Mouse (Mus musculus): Measurements from ENCODE around the gene Vsig2.

The Vsig2 gene

DNA sequence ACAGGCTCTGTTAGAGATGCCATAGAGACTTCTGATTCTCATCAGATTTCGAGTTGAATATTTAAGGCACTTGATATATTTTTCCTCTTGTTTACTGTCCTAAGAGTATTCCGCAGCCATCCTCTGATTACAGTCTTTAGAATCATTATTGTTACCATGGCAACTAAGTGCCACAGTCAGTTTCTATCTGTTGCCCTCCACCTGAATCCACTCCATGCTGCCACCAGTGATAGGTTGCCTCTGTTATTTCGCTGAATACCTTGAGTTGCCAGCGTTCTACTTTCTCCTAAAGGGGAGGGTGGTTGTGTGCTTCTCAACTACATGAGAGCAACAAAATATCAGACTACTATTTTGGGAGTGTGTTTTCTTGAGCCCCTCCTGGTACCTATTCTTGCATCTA lies 47.7 kb downstream of the Vsig2 start:
- H3K27me3 ChIP-seq (ENCODE audit: insufficient read depth, low read length) = no peaks in the 10 kb centered on the region
- no peaks in the 10 kb centered on the region for H3K9me3 ChIP-seq (ENCODE audit: low read length)
- H3K36me3 ChIP-seq (ENCODE audit: insufficient read depth, low read length) = no peaks in the 10 kb centered on the region
- H3K4me1 ChIP-seq (replicated peaks; ENCODE audit: low read depth, low read length) = no peaks in the 10 kb centered on the region
- no peak for TF ChIP-seq NANOG (IDR thresholded peaks at IDR 0.05; ENCODE audit: borderline replicate concordance, low read length)
- no peak overlapping the region for H3K4me3 ChIP-seq (replicated peaks; ENCODE audit: low read length)

- Histone ChIP-seq H3K9me3 (ENCODE audit: low read length) (no peaks in the 10 kb centered on the region), H3K4me3 (replicated peaks; ENCODE audit: low read length) (no peak overlapping the region), H3K36me3 (ENCODE audit: insufficient read depth, low read length) (no peaks in the 10 kb centered on the region), H3K4me1 (replicated peaks; ENCODE audit: low read depth, low read length) (no peaks in the 10 kb centered on the region), H3K27me3 (ENCODE audit: insufficient read depth, low read length) (peaks cover 5% of the 10 kb centered on the region; the same call in 1 of the 2 replicates)
- TF ChIP-seq CTCF (conservative IDR thresholded peaks at IDR 0.05; ENCODE audit: low read length) (no peak), POU5F1 (IDR thresholded peaks at IDR 0.05; ENCODE audit: borderline replicate concordance, low read length) (no peak), NANOG (IDR thresholded peaks at IDR 0.05; ENCODE audit: borderline replicate concordance, low read length) (no peak)
Measured at GRCm38 (mm10) chr9:37590381-37590780, 51.3 kb downstream of the Vsig2 start.

- Histone ChIP-seq H3K27me3 (ENCODE audit: insufficient read depth, low read length) (peaks cover 5% of the 10 kb centered on the region; the same call in 1 of the 2 replicates), H3K36me3 (ENCODE audit: insufficient read depth, low read length) (no peaks in the 10 kb centered on the region), H3K4me1 (replicated peaks; ENCODE audit: low read depth, low read length) (no peaks in the 10 kb centered on the region), H3K4me3 (replicated peaks; ENCODE audit: low read length) (no peak overlapping the region), H3K9me3 (ENCODE audit: low read length) (no peaks in the 10 kb centered on the region)
- TF ChIP-seq NANOG (IDR thresholded peaks at IDR 0.05; ENCODE audit: borderline replicate concordance, low read length) = no peak
- TF ChIP-seq POU5F1 (IDR thresholded peaks at IDR 0.05; ENCODE audit: borderline replicate concordance, low read length) = no peak
Measured at GRCm38 (mm10) chr9:37592025-37592424, 53.0 kb downstream of the Vsig2 start.

DNA sequence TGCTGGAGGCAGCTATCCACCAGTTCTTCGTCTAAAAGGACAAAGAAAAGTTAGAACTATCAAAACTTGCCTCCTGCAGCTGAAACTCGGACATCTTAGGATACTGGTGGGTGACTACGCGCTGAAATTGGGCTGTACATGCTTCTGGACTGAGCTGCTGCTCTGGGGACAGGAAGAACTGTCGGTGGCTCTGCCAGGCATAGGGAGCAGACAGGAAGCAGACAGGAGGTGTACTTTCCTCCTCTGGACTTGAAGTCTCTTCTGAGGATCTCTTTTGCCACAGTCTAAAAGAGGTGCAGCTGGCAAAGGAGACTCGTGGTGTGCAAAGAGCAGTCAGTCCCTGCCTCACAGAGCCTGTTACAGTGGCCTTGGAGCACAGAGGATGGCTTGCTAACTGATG lies 53.6 kb downstream of the Vsig2 start:
- Histone ChIP-seq H3K36me3 (ENCODE audit: insufficient read depth, low read length) (no peaks in the 10 kb centered on the region), H3K27me3 (ENCODE audit: insufficient read depth, low read length) (peaks cover 5% of the 10 kb centered on the region; the same call in 1 of the 2 replicates), H3K9me3 (ENCODE audit: low read length) (no peaks in the 10 kb centered on the region), H3K4me3 (replicated peaks; ENCODE audit: low read length) (no peak overlapping the region), H3K4me1 (replicated peaks; ENCODE audit: low read depth, low read length) (no peaks in the 10 kb centered on the region)
- TF ChIP-seq NANOG (IDR thresholded peaks at IDR 0.05; ENCODE audit: borderline replicate concordance, low read length) (no peak), CTCF (conservative IDR thresholded peaks at IDR 0.05; ENCODE audit: low read length) (no peak), POU5F1 (IDR thresholded peaks at IDR 0.05; ENCODE audit: borderline replicate concordance, low read length) (no peak)

GRCm38 (mm10) chr9:37593690-37594089 lies 54.6 kb downstream of the Vsig2 start:
- Histone ChIP-seq H3K4me1 (replicated peaks; ENCODE audit: low read depth, low read length) (no peaks in the 10 kb centered on the region), H3K9me3 (ENCODE audit: low read length) (no peaks in the 10 kb centered on the region), H3K27me3 (ENCODE audit: insufficient read depth, low read length) (peaks cover 5% of the 10 kb centered on the region; the same call in 1 of the 2 replicates), H3K4me3 (replicated peaks; ENCODE audit: low read length) (no peak overlapping the region), H3K36me3 (ENCODE audit: insufficient read depth, low read length) (no peaks in the 10 kb centered on the region)
- TF ChIP-seq CTCF (conservative IDR thresholded peaks at IDR 0.05; ENCODE audit: low read length) (no peak), POU5F1 (IDR thresholded peaks at IDR 0.05; ENCODE audit: borderline replicate concordance, low read length) (no peak), NANOG (IDR thresholded peaks at IDR 0.05; ENCODE audit: borderline replicate concordance, low read length) (no peak)
